Mouse (Mus musculus): ENCODE results near the gene Aff3. TPM values are rescaled to one million over a fixed set of nuclear protein-coding genes. Genes with fewer than 3 reads are reported as not detected.
A peak's percentile ranks its signal among the peaks of the same experiment; 100 is the strongest.

The Aff3 gene
- polyA plus RNA-seq, 1 experiment from 2014 or later, result 2.1 TPM

DNA sequence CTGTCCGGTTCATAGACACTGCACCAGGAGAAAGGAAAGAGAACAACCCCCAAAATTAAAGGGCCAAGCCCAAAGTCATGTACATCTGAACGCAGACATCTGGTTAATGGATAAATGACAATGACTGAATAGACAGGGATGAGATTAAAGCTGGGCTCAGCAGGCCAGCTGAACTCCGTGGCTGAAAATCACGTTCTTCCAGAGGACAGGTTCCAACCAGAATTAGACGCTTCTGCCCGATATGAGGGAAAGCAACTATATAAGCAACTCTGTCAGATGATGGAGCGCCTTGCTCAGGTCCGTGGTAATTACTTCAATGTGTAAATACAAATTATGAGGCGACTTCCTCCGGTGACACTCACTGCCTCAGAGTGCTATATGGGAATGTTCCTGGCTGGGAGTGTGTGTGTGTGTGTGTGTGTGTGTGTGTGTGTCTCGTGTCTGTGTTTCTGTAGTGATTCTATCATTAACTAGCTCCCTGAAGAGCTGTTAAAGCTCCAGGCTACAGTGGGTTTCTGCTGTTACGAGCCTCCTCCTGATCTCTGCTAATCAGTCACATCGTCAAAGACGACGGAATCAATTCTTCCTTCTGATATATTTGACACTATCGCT lies 127.7 kb downstream of the Aff3 start:
- Histone ChIP-seq H3K4me2 (no peak overlapping the region), H3K4me3 (no peak overlapping the region), H3K27me3 (replicated peaks) (no peaks in the 10 kb centered on the region), H3K27ac (replicated peaks) (no peak overlapping the region), H3K9ac (no peak overlapping the region), H3K9me3 (no peaks in the 10 kb centered on the region), H3K36me3 (peaks cover 9% of the 10 kb centered on the region), H3K4me1 (peaks cover 10% of the 10 kb centered on the region)
- 78% methylated on average over 16 of the region's 16 CpGs for WGBS
- no peak for ATAC-seq (ENCODE audit: extremely low read depth, insufficient number of reproducible peaks, low FRiP score, low TSS enrichment)

- no peak overlapping the region for H3K4me3 ChIP-seq
- H3K27me3 ChIP-seq (replicated peaks), result no peaks in the 10 kb centered on the region
- H3K9ac ChIP-seq, result no peak overlapping the region
- 40% methylated on average over 7 of the region's 7 CpGs for WGBS
- H3K36me3 ChIP-seq, result peaks cover 9% of the 10 kb centered on the region
- H3K4me2 ChIP-seq, result no peak overlapping the region
- H3K9me3 ChIP-seq, result no peaks in the 10 kb centered on the region
- H3K4me1 ChIP-seq, result peaks cover 10% of the 10 kb centered on the region
- ATAC-seq (ENCODE audit: extremely low read depth, insufficient number of reproducible peaks, low FRiP score, low TSS enrichment), result no peak
- 0 out of 2 replicates have a peak overlapping the region, but pooled peaks have one; percentile 6 for H3K27ac ChIP-seq (replicated peaks)
Measured at GRCm38 (mm10) chr1:38532581-38532980, 132.2 kb downstream of the Aff3 start.

DNA sequence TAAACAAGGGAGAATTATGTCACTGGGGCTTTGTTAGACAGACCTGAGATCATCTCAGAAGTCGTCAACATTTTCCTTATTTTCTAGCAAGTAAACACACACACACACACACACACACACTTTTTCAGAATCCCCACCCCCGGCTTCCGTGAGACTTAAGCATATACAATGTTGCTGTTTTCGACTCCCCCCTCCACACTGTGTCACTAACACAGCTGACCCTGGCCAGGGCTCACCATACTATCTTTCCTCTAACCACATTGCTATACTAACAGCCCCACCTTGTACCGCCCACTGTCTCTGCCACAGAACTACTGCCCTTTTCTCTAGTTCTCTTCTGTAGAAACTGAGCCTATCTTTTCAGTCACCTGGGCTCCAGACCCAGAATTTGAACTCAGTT lies 136.1 kb downstream of the Aff3 start:
- WGBS, result 77% methylated on average over 5 of the region's 5 CpGs
- Histone ChIP-seq H3K4me2 (no peak overlapping the region), H3K4me1 (peaks cover 10% of the 10 kb centered on the region), H3K4me3 (no peak overlapping the region), H3K36me3 (peaks cover 12% of the 10 kb centered on the region; the same call in 1 of the 2 replicates), H3K27ac (replicated peaks) (no peak overlapping the region), H3K27me3 (replicated peaks) (no peaks in the 10 kb centered on the region), H3K9ac (no peak overlapping the region), H3K9me3 (no peaks in the 10 kb centered on the region)
- ATAC-seq (ENCODE audit: extremely low read depth, insufficient number of reproducible peaks, low FRiP score, low TSS enrichment), result no peak

GRCm38 (mm10) chr1:38526568-38526967 lies 138.2 kb downstream of the Aff3 start:
- Histone ChIP-seq H3K9ac (no peak overlapping the region), H3K9me3 (no peaks in the 10 kb centered on the region), H3K4me2 (no peak overlapping the region), H3K36me3 (peaks cover 14% of the 10 kb centered on the region; the same call in 1 of the 2 replicates), H3K27ac (replicated peaks) (no peak overlapping the region), H3K4me3 (no peak overlapping the region), H3K4me1 (no peaks in the 10 kb centered on the region), H3K27me3 (replicated peaks) (no peaks in the 10 kb centered on the region)
- no peak for ATAC-seq (ENCODE audit: extremely low read depth, insufficient number of reproducible peaks, low FRiP score, low TSS enrichment)
- WGBS, result 79% methylated on average over 5 of the region's 5 CpGs

DNA sequence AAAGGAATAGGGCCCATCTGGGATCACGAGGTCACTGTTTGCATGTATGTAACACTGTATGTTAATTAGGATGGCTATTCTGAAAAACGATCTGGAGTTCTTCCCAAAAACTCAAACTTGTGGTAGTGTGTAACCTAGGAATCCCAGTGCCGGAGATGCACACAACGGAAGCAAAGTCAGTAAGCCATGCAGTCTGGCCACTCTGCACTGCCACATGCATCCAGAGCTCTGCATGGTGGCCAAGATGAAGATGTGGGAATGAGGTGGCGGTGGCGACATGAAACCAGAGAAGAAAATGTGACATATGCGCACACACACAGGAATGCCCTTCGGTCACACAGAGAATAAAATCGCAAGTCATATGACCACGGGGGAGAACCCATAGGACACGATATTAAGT lies 143.1 kb downstream of the Aff3 start:
- H3K9me3 ChIP-seq, result no peaks in the 10 kb centered on the region
- WGBS, result 88% methylated on average over 11 of the region's 11 CpGs
- H3K4me2 ChIP-seq, result no peak overlapping the region
- H3K9ac ChIP-seq, result no peak overlapping the region
- H3K4me1 ChIP-seq, result no peaks in the 10 kb centered on the region
- ATAC-seq (ENCODE audit: extremely low read depth, insufficient number of reproducible peaks, low FRiP score, low TSS enrichment), result no peak
- no peak overlapping the region for H3K27ac ChIP-seq (replicated peaks)
- no peaks in the 10 kb centered on the region for H3K27me3 ChIP-seq (replicated peaks)
- no peak overlapping the region for H3K4me3 ChIP-seq
- H3K36me3 ChIP-seq, result peaks cover 14% of the 10 kb centered on the region; the same call in 1 of the 2 replicates

DNA sequence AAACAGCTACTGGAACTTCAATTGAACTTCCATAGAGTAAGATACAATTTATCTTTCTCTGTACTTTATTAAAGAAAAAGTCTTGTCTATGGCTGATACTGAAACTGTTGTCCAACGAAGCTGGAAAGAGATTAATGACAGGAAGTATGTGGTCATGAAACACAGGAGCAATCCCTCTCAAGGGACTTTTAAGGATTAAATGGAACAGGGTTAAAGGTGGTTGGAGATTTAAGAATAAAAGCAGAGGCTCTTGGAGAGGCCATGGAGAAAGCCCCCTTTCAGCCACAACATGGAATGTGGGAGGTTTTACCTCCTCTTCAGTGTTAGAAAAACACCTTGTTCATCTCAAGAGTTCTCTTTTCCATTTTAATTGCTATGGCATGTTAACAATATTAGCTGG lies 148.5 kb downstream of the Aff3 start:
- Histone ChIP-seq H3K27me3 (replicated peaks) (no peaks in the 10 kb centered on the region), H3K36me3 (no peaks in the 10 kb centered on the region), H3K4me2 (no peak overlapping the region), H3K9ac (no peak overlapping the region), H3K27ac (replicated peaks) (no peak overlapping the region), H3K9me3 (no peaks in the 10 kb centered on the region), H3K4me1 (peaks cover 40% of the 10 kb centered on the region), H3K4me3 (no peak overlapping the region)
- 44% methylated on average over 1 of the region's 1 CpGs for WGBS
- ATAC-seq (ENCODE audit: extremely low read depth, insufficient number of reproducible peaks, low FRiP score, low TSS enrichment), result no peak

DNA sequence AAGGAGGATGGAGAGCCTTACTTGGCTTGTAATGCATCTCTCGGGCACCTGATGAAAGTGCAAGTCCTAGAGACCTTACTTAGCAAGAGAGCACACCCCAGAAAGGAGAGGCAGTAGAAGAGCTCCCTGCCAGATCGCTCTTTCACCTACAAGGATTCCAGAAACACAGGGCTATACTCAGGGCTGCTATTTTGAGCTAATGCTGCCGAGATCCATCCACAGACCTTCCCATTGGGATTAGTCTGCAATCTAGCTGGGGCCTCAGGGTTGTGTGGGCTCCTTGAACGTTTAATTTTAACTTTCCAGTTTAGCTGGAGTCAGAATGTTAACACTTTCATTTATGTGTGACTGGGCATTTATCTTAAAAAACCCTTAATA lies 150.1 kb downstream of the Aff3 start:
- Histone ChIP-seq H3K27me3 (replicated peaks) (no peaks in the 10 kb centered on the region), H3K4me3 (no peak overlapping the region), H3K9me3 (no peaks in the 10 kb centered on the region), H3K36me3 (no peaks in the 10 kb centered on the region), H3K27ac (replicated peaks) (peak overlapping the region; percentile 68), H3K9ac (no peak overlapping the region), H3K4me2 (peak overlapping the region; percentile 11), H3K4me1 (peaks cover 48% of the 10 kb centered on the region)
- 36% methylated on average over 4 of the region's 4 CpGs for WGBS
- ATAC-seq (ENCODE audit: extremely low read depth, insufficient number of reproducible peaks, low FRiP score, low TSS enrichment), result no peak

GRCm38 (mm10) chr1:38513970-38514633 lies 150.7 kb downstream of the Aff3 start:
- no peaks in the 10 kb centered on the region for H3K9me3 ChIP-seq
- no peak overlapping the region for H3K9ac ChIP-seq
- no peak for ATAC-seq (ENCODE audit: extremely low read depth, insufficient number of reproducible peaks, low FRiP score, low TSS enrichment)
- H3K27me3 ChIP-seq (replicated peaks), result no peaks in the 10 kb centered on the region
- H3K36me3 ChIP-seq, result no peaks in the 10 kb centered on the region
- H3K27ac ChIP-seq (replicated peaks), result peak overlapping the region; percentile 68
- H3K4me1 ChIP-seq, result peaks cover 48% of the 10 kb centered on the region
- H3K4me2 ChIP-seq, result no peak overlapping the region; the same call in 1 of the 2 replicates
- WGBS, result 82% methylated on average over 12 of the region's 12 CpGs
- H3K4me3 ChIP-seq, result no peak overlapping the region

- no peak for ATAC-seq (ENCODE audit: extremely low read depth, insufficient number of reproducible peaks, low FRiP score, low TSS enrichment)
- Histone ChIP-seq H3K4me1 (peaks cover 48% of the 10 kb centered on the region), H3K36me3 (no peaks in the 10 kb centered on the region), H3K9me3 (no peaks in the 10 kb centered on the region), H3K4me3 (peak overlapping the region; percentile 3; the same call in 1 of the 2 replicates), H3K9ac (no peak overlapping the region), H3K27ac (replicated peaks) (peak overlapping the region; percentile 58), H3K27me3 (replicated peaks) (no peaks in the 10 kb centered on the region), H3K4me2 (peak overlapping the region; percentile 48)
- WGBS, result 33% methylated on average over 15 of the region's 15 CpGs
Measured at GRCm38 (mm10) chr1:38512258-38513081, 152.3 kb downstream of the Aff3 start.

DNA sequence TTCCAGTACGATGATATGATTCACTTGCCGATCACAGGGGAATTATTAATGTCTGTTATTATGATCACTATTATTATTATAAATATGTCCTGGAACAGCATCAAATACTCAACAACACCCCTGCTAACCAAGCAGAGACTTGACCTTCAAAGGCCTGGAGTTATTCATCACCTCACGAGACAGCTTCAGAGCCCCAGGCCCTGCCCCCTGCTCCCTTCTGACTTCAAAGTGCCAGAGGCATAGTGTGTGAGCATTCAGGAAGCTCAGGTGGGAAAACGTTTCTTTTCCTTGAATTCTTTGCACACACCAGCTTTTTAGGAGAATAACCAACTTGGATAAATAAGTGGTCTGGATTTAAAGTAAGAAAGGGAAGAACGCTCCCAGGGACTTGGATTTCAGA lies 153.7 kb downstream of the Aff3 start:
- H3K27ac ChIP-seq (replicated peaks), result peak overlapping the region; percentile 41
- ATAC-seq (ENCODE audit: extremely low read depth, insufficient number of reproducible peaks, low FRiP score, low TSS enrichment), result no peak
- H3K9ac ChIP-seq, result no peak overlapping the region
- no peaks in the 10 kb centered on the region for H3K9me3 ChIP-seq
- H3K36me3 ChIP-seq, result no peaks in the 10 kb centered on the region
- 56% methylated on average over 5 of the region's 5 CpGs for WGBS
- no peak overlapping the region for H3K4me2 ChIP-seq
- no peaks in the 10 kb centered on the region for H3K27me3 ChIP-seq (replicated peaks)
- peaks cover 48% of the 10 kb centered on the region for H3K4me1 ChIP-seq
- no peak overlapping the region for H3K4me3 ChIP-seq

DNA sequence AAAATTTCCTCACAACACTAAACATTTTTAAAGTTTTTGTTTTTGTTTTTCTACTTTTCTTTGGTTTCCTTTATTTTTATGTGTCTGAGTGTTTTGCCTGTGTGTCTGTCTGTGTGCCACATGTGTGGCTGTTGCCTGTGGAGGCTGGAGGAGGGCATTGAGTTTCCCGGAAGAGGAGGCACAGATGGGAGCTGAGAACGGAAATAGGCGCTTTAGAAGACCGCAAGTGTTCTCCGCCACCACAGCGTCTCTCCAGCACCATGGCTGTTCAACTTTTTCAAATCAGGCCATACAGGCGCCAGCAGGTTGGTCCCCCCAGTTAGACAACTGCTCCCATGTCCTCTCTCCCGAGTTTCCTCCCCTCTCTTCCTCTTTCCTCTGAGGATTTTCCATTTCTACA lies 155.5 kb downstream of the Aff3 start:
- no peak overlapping the region for H3K9ac ChIP-seq
- H3K9me3 ChIP-seq, result no peaks in the 10 kb centered on the region
- H3K27ac ChIP-seq (replicated peaks), result no peak overlapping the region
- H3K4me2 ChIP-seq, result no peak overlapping the region
- H3K4me3 ChIP-seq, result no peak overlapping the region
- ATAC-seq (ENCODE audit: extremely low read depth, insufficient number of reproducible peaks, low FRiP score, low TSS enrichment), result no peak
- WGBS, result 86% methylated on average over 8 of the region's 8 CpGs
- H3K27me3 ChIP-seq (replicated peaks), result no peaks in the 10 kb centered on the region
- peaks cover 36% of the 10 kb centered on the region for H3K4me1 ChIP-seq
- no peaks in the 10 kb centered on the region for H3K36me3 ChIP-seq
